Mouse (Mus musculus): ENCODE results near the gene Retreg1.

Retreg1 gene

GRCm38 (mm10) chr15:25880192-25880591 lies 37.2 kb downstream of the Retreg1 start:
- DNase-seq (ENCODE audit: low read depth, low spot score): no peak

- DNase-seq (ENCODE audit: low read depth, low spot score): no peak
Observed at GRCm38 (mm10) chr15:25882002-25882401, 39.0 kb downstream of the Retreg1 start.

GRCm38 (mm10) chr15:25884416-25884958 lies 41.5 kb downstream of the Retreg1 start:
- DNase-seq (ENCODE audit: low read depth, low spot score): no peak

- no peak for DNase-seq (ENCODE audit: low read depth, low spot score)
Observed at GRCm38 (mm10) chr15:25886581-25887011, 43.6 kb downstream of the Retreg1 start.

- DNase-seq (ENCODE audit: low read depth, low spot score): no peak
Observed at GRCm38 (mm10) chr15:25889927-25890326, 46.9 kb downstream of the Retreg1 start.

GRCm38 (mm10) chr15:25891556-25891955 lies 48.6 kb downstream of the Retreg1 start:
- no peak for DNase-seq (ENCODE audit: low read depth, low spot score)

GRCm38 (mm10) chr15:25893327-25893726 lies 50.3 kb downstream of the Retreg1 start:
- peak; percentile 32 for DNase-seq (ENCODE audit: low read depth, low spot score)

- DNase-seq (ENCODE audit: low read depth, low spot score): no peak
Observed at GRCm38 (mm10) chr15:25896783-25897182, 53.8 kb downstream of the Retreg1 start.

- DNase-seq (ENCODE audit: low read depth, low spot score): no peak
Observed at GRCm38 (mm10) chr15:25897617-25898016, 54.6 kb downstream of the Retreg1 start.

GRCm38 (mm10) chr15:25899021-25899420 lies 56.0 kb downstream of the Retreg1 start:
- DNase-seq (ENCODE audit: low read depth, low spot score): no peak

- peak; percentile 61 for DNase-seq (ENCODE audit: low read depth, low spot score)
Observed at GRCm38 (mm10) chr15:25900540-25900939, 57.6 kb downstream of the Retreg1 start.

GRCm38 (mm10) chr15:25902931-25903615 lies 60.1 kb downstream of the Retreg1 start:
- no peak for DNase-seq (ENCODE audit: low read depth, low spot score)

- DNase-seq (ENCODE audit: low read depth, low spot score): no peak
Observed at GRCm38 (mm10) chr15:25904435-25905021, 61.5 kb downstream of the Retreg1 start.

- DNase-seq (ENCODE audit: low read depth, low spot score): no peak
Observed at GRCm38 (mm10) chr15:25909783-25910494, 67.0 kb downstream of the Retreg1 start.

- DNase-seq (ENCODE audit: low read depth, low spot score): no peak
Observed at GRCm38 (mm10) chr15:25910495-25910865, 67.5 kb downstream of the Retreg1 start.

- no peak for DNase-seq (ENCODE audit: low read depth, low spot score)
Observed at GRCm38 (mm10) chr15:25910924-25911323, 67.9 kb downstream of the Retreg1 start.

- no peak for DNase-seq (ENCODE audit: low read depth, low spot score)
Observed at GRCm38 (mm10) chr15:25912911-25913310, 69.9 kb downstream of the Retreg1 start.

GRCm38 (mm10) chr15:25913659-25914058 lies 70.7 kb downstream of the Retreg1 start:
- no peak for DNase-seq (ENCODE audit: low read depth, low spot score)

- no peak for DNase-seq (ENCODE audit: low read depth, low spot score)
Observed at GRCm38 (mm10) chr15:25914160-25914559, 71.2 kb downstream of the Retreg1 start.

GRCm38 (mm10) chr15:25915013-25915412 lies 72.0 kb downstream of the Retreg1 start:
- no peak for DNase-seq (ENCODE audit: low read depth, low spot score)

- DNase-seq (ENCODE audit: low read depth, low spot score): no peak
Observed at GRCm38 (mm10) chr15:25915574-25916205, 72.7 kb downstream of the Retreg1 start.

- no peak for DNase-seq (ENCODE audit: low read depth, low spot score)
Observed at GRCm38 (mm10) chr15:25916252-25916651, 73.3 kb downstream of the Retreg1 start.

All from mesoderm, embryonic 11.5 days (tissue).